Mouse (Mus musculus) granulocyte monocyte progenitor cell, adult 5-6 weeks (primary cell): ENCODE results near the gene Slc38a10. TPM values are rescaled to one million over a fixed set of nuclear protein-coding genes. Genes with fewer than 3 reads are reported as not detected.
A peak's percentile ranks its signal among the peaks of the same experiment; 100 is the strongest.

ENCODE experiments used
- ATAC-seq: replicated peaks from 2 replicates; pipeline ENCODE4 v1.8.0; 2016; ENCODE audit warnings: mild to moderate bottlenecking, moderate TSS enrichment, inconsistent platforms; ENCODE audit not compliant: poor library complexity, severe bottlenecking
- total RNA-seq, 2 experiments: library from RNA; stranded (forward) in 1 of 2; stranded (reverse) in 1 of 2; fragments of 200-712, 200-1000 nt in 1 of 2; fragments of >200 nt in 1 of 2; fragmentation: Nextera tagmentation in 1 of 2; gene quantifications; 2 replicates each; pipeline ENCODE4 v1.2.3; 2014 to 2017

Gene Slc38a10
- total RNA-seq, 2 experiments from 2014 or later = 51.5 to 58.8 TPM

- no peak for ATAC-seq
Observed at GRCm38 (mm10) chr11:120143708-120144497, 7.2 kb downstream of the Slc38a10 start.

- ATAC-seq = peak; percentile 92
Observed at GRCm38 (mm10) chr11:120142601-120143051, 8.5 kb downstream of the Slc38a10 start.

- ATAC-seq = no peak
Observed at GRCm38 (mm10) chr11:120140255-120140654, 10.9 kb downstream of the Slc38a10 start.

- ATAC-seq = no peak
Observed at GRCm38 (mm10) chr11:120139309-120139731, 11.8 kb downstream of the Slc38a10 start.

- no peak for ATAC-seq
Observed at GRCm38 (mm10) chr11:120137625-120138004, 13.5 kb downstream of the Slc38a10 start.

- ATAC-seq = no peak
Observed at GRCm38 (mm10) chr11:120136796-120137624, 14.1 kb downstream of the Slc38a10 start.

- ATAC-seq = no peak
Observed at GRCm38 (mm10) chr11:120136195-120136594, 15.0 kb downstream of the Slc38a10 start.

- ATAC-seq = no peak
Observed at GRCm38 (mm10) chr11:120134847-120135530, 16.2 kb downstream of the Slc38a10 start.

- ATAC-seq = no peak
Observed at GRCm38 (mm10) chr11:120134148-120134547, 17.0 kb downstream of the Slc38a10 start.

- no peak for ATAC-seq
Observed at GRCm38 (mm10) chr11:120129281-120129680, 21.9 kb downstream of the Slc38a10 start.

GRCm38 (mm10) chr11:120126845-120127244, 24.3 kb downstream of the Slc38a10 start:
- no peak for ATAC-seq

GRCm38 (mm10) chr11:120122126-120122525, 29.0 kb downstream of the Slc38a10 start:
- no peak for ATAC-seq

GRCm38 (mm10) chr11:120120642-120121420, 30.3 kb downstream of the Slc38a10 start:
- ATAC-seq = peak; percentile 25; the same call in 1 of the 2 replicates

GRCm38 (mm10) chr11:120119936-120120541, 31.1 kb downstream of the Slc38a10 start:
- no peak for ATAC-seq

GRCm38 (mm10) chr11:120119108-120119507, 32.0 kb downstream of the Slc38a10 start:
- ATAC-seq = no peak

- ATAC-seq = no peak
Observed at GRCm38 (mm10) chr11:120117626-120118025, 33.5 kb downstream of the Slc38a10 start.

- no peak for ATAC-seq
Observed at GRCm38 (mm10) chr11:120114488-120115215, 36.5 kb downstream of the Slc38a10 start.

GRCm38 (mm10) chr11:120112136-120112535, 39.0 kb downstream of the Slc38a10 start:
- ATAC-seq = no peak

- ATAC-seq = peak; percentile 51; the same call in 1 of the 2 replicates
Observed at GRCm38 (mm10) chr11:120111033-120111432, 40.1 kb downstream of the Slc38a10 start.
